Mouse (Mus musculus): ENCODE results near the gene Gm20816.
"Not testable (repeated sequence)": the region's sequence is repeated elsewhere in the genome, so short reads cannot be mapped to it uniquely, and the experiment has no call there.

Gm20816 gene

GRCm38 (mm10) chrY:68537655-68538054, at the start of gene Gm20816:
Gm20816 (plus strand) TSS chrY:68537955.
- DNase-seq (ENCODE audit: low read depth, low spot score), result not testable (repeated sequence)
